Mouse (Mus musculus): ENCODE measurements at regions not wholly inside any gene's neighbourhood (a gene's known extent, or its start where the extent isn't known, plus 50 kb on each side); places are given as distances from the start of the nearest gene placed in this dataset.

DNA sequence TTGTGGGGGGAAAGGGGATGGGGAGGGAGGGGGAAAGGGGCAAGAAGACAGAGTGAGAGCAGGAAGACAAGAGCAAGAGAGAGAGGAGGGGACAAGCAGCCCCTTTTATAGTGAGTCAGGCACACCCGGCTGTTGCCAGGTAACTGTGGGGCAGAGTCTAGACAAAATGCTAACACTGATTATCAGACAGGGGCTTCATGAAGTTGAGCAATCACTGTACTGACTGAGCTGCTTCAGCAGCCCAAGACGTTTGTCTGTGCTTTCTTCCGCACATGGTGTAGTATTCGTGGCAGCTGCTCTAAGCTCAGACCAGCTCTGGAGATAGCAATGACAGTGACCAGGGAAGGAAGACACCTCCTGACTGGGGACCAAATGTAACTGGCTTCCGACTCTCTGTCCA is 385.2 kb downstream of the Matn1 start:
- Histone ChIP-seq H3K4me1 (ENCODE audit: control insufficient read depth, insufficient read depth, low read length) (no peaks in the 10 kb centered on the region), H3K4me3 (ENCODE audit: insufficient read depth, low read length) (no peak overlapping the region), H3K27ac (ENCODE audit: insufficient read depth, low read length) (no peak overlapping the region)
- TF ChIP-seq POLR2A (IDR thresholded peaks at IDR 0.05; ENCODE audit: low read depth, low read length) (no peak), CTCF (IDR thresholded peaks at IDR 0.05; ENCODE audit: borderline replicate concordance, insufficient read depth, low read length) (no peak)

- H3K4me3 ChIP-seq (ENCODE audit: insufficient read depth, low read length) = no peak overlapping the region
- no peaks in the 10 kb centered on the region for H3K4me1 ChIP-seq (ENCODE audit: control insufficient read depth, insufficient read depth, low read length)
- TF ChIP-seq POLR2A (IDR thresholded peaks at IDR 0.05; ENCODE audit: low read depth, low read length) = no peak
- TF ChIP-seq CTCF (IDR thresholded peaks at IDR 0.05; ENCODE audit: borderline replicate concordance, insufficient read depth, low read length) = no peak
- H3K27ac ChIP-seq (ENCODE audit: insufficient read depth, low read length) = no peak overlapping the region
These were observed 387.5 kb downstream of the Matn1 start for GRCm38 (mm10) chr4:131331646-131332045.

DNA sequence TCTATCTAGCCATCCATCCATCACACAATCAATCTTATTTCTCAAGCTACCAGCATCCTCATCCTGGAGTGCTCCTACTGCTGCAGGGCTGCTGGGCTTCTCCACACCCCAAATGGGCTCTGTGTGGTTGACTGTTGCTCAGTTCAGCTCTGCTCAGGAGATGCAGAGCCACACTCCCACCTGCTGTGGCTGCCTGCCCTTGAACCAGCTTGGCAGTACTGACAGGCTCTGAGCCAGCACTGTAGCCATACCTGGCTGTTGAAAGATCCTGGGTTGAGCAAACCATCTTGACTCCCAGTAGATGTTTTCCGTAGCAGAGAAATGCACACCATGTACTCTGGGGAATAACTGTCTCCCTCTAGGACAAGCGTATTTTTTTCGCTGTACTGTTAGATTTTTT is 392.6 kb downstream of the Matn1 start:
- H3K4me3 ChIP-seq (ENCODE audit: insufficient read depth, low read length) = no peak overlapping the region
- H3K4me1 ChIP-seq (ENCODE audit: control insufficient read depth, insufficient read depth, low read length) = no peaks in the 10 kb centered on the region
- H3K27ac ChIP-seq (ENCODE audit: insufficient read depth, low read length) = no peak overlapping the region
- no peak for TF ChIP-seq POLR2A (IDR thresholded peaks at IDR 0.05; ENCODE audit: low read depth, low read length)
- no peak for TF ChIP-seq CTCF (IDR thresholded peaks at IDR 0.05; ENCODE audit: borderline replicate concordance, insufficient read depth, low read length)

DNA sequence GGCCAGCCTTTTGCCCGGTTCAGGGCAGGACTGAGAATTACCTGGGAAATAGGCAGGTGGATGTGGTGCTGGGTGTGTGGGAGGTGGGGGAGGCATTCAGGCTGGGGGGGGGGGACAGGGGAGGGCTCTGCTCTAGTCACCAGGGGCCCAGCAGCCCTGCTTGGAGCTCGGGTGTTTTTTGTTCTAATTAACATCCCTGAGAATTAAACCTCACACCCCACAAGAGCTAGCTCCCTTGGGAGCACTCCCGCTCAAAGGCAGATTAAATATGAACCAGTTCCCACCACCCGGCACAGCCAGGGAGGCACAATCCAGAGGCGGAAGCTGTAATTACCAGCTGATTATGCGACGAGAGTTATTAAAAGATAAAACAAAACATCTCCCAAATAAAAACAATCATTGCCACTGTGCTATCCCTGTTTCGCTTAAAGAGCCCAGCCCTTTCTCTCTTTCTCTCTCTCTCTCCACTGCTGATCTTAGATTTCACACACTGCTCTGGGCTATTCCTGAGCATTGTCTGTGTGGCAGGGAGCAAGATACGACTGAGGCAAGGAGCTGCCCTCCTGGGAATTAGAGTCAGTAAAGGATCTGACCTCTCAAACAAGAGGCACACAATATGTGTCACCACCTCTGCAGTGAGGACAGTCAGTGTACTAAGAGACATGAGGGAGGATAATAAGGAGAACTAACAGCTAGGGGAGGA is 397.0 kb downstream of the Matn1 start:
- no peak for TF ChIP-seq POLR2A (IDR thresholded peaks at IDR 0.05; ENCODE audit: low read depth, low read length)
- TF ChIP-seq CTCF (IDR thresholded peaks at IDR 0.05; ENCODE audit: borderline replicate concordance, insufficient read depth, low read length) = no peak
- Histone ChIP-seq H3K4me1 (ENCODE audit: control insufficient read depth, insufficient read depth, low read length) (no peaks in the 10 kb centered on the region), H3K4me3 (ENCODE audit: insufficient read depth, low read length) (no peak overlapping the region), H3K27ac (ENCODE audit: insufficient read depth, low read length) (no peak overlapping the region)

GRCm38 (mm10) chr4:131346727-131347126 is 402.5 kb downstream of the Matn1 start:
- Histone ChIP-seq H3K27ac (ENCODE audit: insufficient read depth, low read length) (no peak overlapping the region), H3K4me3 (ENCODE audit: insufficient read depth, low read length) (no peak overlapping the region), H3K4me1 (ENCODE audit: control insufficient read depth, insufficient read depth, low read length) (no peaks in the 10 kb centered on the region)
- no peak for TF ChIP-seq CTCF (IDR thresholded peaks at IDR 0.05; ENCODE audit: borderline replicate concordance, insufficient read depth, low read length)
- no peak for TF ChIP-seq POLR2A (IDR thresholded peaks at IDR 0.05; ENCODE audit: low read depth, low read length)

- no peak for TF ChIP-seq POLR2A (IDR thresholded peaks at IDR 0.05; ENCODE audit: low read depth, low read length)
- TF ChIP-seq CTCF (IDR thresholded peaks at IDR 0.05; ENCODE audit: borderline replicate concordance, insufficient read depth, low read length) = no peak
- Histone ChIP-seq H3K27ac (ENCODE audit: insufficient read depth, low read length) (no peak overlapping the region), H3K4me1 (ENCODE audit: control insufficient read depth, insufficient read depth, low read length) (no peaks in the 10 kb centered on the region), H3K4me3 (ENCODE audit: insufficient read depth, low read length) (no peak overlapping the region)
These were observed 406.1 kb downstream of the Matn1 start for GRCm38 (mm10) chr4:131350268-131350667.

DNA sequence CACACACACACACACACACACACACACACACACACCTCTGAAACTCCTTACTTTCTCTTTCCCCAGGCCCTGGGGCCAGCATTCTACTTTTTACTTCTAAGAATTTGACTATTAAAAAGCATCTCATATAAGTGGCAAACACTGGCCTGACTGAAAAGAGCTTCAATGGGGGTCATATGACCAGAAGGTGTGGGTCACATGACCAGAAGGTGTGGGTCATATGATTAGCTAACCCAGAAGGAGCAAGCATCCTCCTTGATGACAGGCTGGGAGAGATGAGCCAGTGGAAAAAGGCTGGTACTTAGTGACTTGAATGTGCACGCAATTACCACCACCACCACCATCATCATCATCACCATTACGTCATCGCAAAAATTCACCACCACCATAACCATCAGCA is 410.7 kb downstream of the Matn1 start:
- no peak for TF ChIP-seq POLR2A (IDR thresholded peaks at IDR 0.05; ENCODE audit: low read depth, low read length)
- TF ChIP-seq CTCF (IDR thresholded peaks at IDR 0.05; ENCODE audit: borderline replicate concordance, insufficient read depth, low read length) = no peak
- Histone ChIP-seq H3K4me3 (ENCODE audit: insufficient read depth, low read length) (no peak overlapping the region), H3K4me1 (ENCODE audit: control insufficient read depth, insufficient read depth, low read length) (no peaks in the 10 kb centered on the region), H3K27ac (ENCODE audit: insufficient read depth, low read length) (no peak overlapping the region)

DNA sequence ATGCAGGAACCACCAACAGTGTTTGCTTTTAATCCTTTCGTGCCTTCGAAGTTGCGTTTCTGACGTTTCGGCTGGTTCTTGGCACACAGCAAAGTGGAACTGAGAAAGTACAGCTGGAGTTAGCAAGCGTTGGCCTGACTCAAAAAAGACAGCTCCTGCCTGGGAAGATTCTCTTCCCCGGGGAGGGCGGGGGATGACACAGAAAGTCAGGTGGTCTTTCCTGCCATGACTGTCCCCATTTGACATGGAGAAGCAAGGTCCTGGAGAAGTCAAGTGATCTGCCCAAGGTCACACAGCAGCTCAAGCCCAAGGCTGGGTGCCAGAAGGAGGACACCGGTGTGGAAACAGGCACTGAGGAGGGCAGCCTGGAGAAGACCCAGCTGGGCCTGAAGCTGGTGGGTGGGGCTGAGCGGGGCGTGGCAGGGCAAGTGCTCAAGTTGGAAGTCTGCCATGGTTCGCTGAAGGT is 411.4 kb downstream of the Matn1 start:
- no peak overlapping the region for H3K4me3 ChIP-seq (ENCODE audit: insufficient read depth, low read length)
- H3K27ac ChIP-seq (ENCODE audit: insufficient read depth, low read length) = no peak overlapping the region
- no peak for TF ChIP-seq CTCF (IDR thresholded peaks at IDR 0.05; ENCODE audit: borderline replicate concordance, insufficient read depth, low read length)
- no peak for TF ChIP-seq POLR2A (IDR thresholded peaks at IDR 0.05; ENCODE audit: low read depth, low read length)
- no peaks in the 10 kb centered on the region for H3K4me1 ChIP-seq (ENCODE audit: control insufficient read depth, insufficient read depth, low read length)

GRCm38 (mm10) chr4:131356316-131356715 is 412.1 kb downstream of the Matn1 start:
- no peak overlapping the region for H3K4me3 ChIP-seq (ENCODE audit: insufficient read depth, low read length)
- H3K4me1 ChIP-seq (ENCODE audit: control insufficient read depth, insufficient read depth, low read length) = no peaks in the 10 kb centered on the region
- no peak overlapping the region for H3K27ac ChIP-seq (ENCODE audit: insufficient read depth, low read length)
- TF ChIP-seq POLR2A (IDR thresholded peaks at IDR 0.05; ENCODE audit: low read depth, low read length) (no peak), CTCF (IDR thresholded peaks at IDR 0.05; ENCODE audit: borderline replicate concordance, insufficient read depth, low read length) (no peak)

GRCm38 (mm10) chr4:131363030-131363429 is 418.8 kb downstream of the Matn1 start:
- Histone ChIP-seq H3K4me1 (ENCODE audit: control insufficient read depth, insufficient read depth, low read length) (no peaks in the 10 kb centered on the region), H3K4me3 (ENCODE audit: insufficient read depth, low read length) (no peak overlapping the region), H3K27ac (ENCODE audit: insufficient read depth, low read length) (no peak overlapping the region)
- TF ChIP-seq CTCF (IDR thresholded peaks at IDR 0.05; ENCODE audit: borderline replicate concordance, insufficient read depth, low read length) (no peak), POLR2A (IDR thresholded peaks at IDR 0.05; ENCODE audit: low read depth, low read length) (no peak)

Data from embryonic fibroblast, embryonic 13.5 days (primary cell).